Mouse (Mus musculus) heart, postnatal 4 days (tissue): ENCODE measurements at regions not wholly inside any gene's neighbourhood (a gene's known extent, or its start where the extent isn't known, plus 50 kb on each side); places are given as distances from the start of the nearest gene placed in this dataset.

Experiments used
- DNase-seq: peaks from one replicate; pipeline ENCODE4 v3.0.0; 2021

GRCm38 (mm10) chr19:28095620-28096019 lies 84.7 kb upstream of the Rfx3 start:
- no peak for DNase-seq

- DNase-seq = no peak
Observed at GRCm38 (mm10) chr19:28092252-28092651, 81.3 kb upstream of the Rfx3 start.

- no peak for DNase-seq
Observed at GRCm38 (mm10) chr19:28087607-28088546, 76.9 kb upstream of the Rfx3 start.

- DNase-seq = no peak
Observed at GRCm38 (mm10) chr19:28070386-28070785, 59.4 kb upstream of the Rfx3 start.
